Mouse (Mus musculus) cerebellum, adult (tissue): ENCODE results near the gene Papln.

Experiments used
- ATAC-seq: cut with Nextera tagmentation; 2 replicates; pipeline ENCODE4 v1.9.2; 2017; ENCODE audit warnings: mild to moderate bottlenecking, moderate library complexity, mixed read lengths; ENCODE audit not compliant: insufficient number of reproducible peaks, low FRiP score, low TSS enrichment

The Papln gene

GRCm38 (mm10) chr12:83763311-83764043, at the start of gene Papln:
Gene Papln, plus strand, starts transcription at chr12:83763634.
- ATAC-seq: no peak

- peak; percentile 40; the same call in 1 of the 2 replicates for ATAC-seq
Observed at GRCm38 (mm10) chr12:83713749-83714148, 49.7 kb upstream of the Papln start.

GRCm38 (mm10) chr12:83716416-83717184, 46.8 kb upstream of the Papln start:
- ATAC-seq: no peak

GRCm38 (mm10) chr12:83719431-83719830, 44.0 kb upstream of the Papln start:
- ATAC-seq: no peak

- ATAC-seq: no peak
Observed at GRCm38 (mm10) chr12:83721281-83721680, 42.2 kb upstream of the Papln start.

- no peak for ATAC-seq
Observed at GRCm38 (mm10) chr12:83723037-83723436, 40.4 kb upstream of the Papln start.

GRCm38 (mm10) chr12:83726510-83727308, 36.7 kb upstream of the Papln start:
- ATAC-seq: no peak

- no peak for ATAC-seq
Observed at GRCm38 (mm10) chr12:83732225-83732624, 31.2 kb upstream of the Papln start.

GRCm38 (mm10) chr12:83734047-83734446, 29.4 kb upstream of the Papln start:
- ATAC-seq: no peak

- no peak for ATAC-seq
Observed at GRCm38 (mm10) chr12:83736236-83736635, 27.2 kb upstream of the Papln start.

GRCm38 (mm10) chr12:83738651-83739050, 24.8 kb upstream of the Papln start:
- ATAC-seq: no peak

GRCm38 (mm10) chr12:83741722-83742121, 21.7 kb upstream of the Papln start:
- no peak for ATAC-seq

- ATAC-seq: no peak
Observed at GRCm38 (mm10) chr12:83742834-83743233, 20.6 kb upstream of the Papln start.

- no peak for ATAC-seq
Observed at GRCm38 (mm10) chr12:83743712-83744111, 19.7 kb upstream of the Papln start.

- ATAC-seq: no peak
Observed at GRCm38 (mm10) chr12:83749186-83749585, 14.2 kb upstream of the Papln start.

- ATAC-seq: no peak
Observed at GRCm38 (mm10) chr12:83752495-83752894, 10.9 kb upstream of the Papln start.

GRCm38 (mm10) chr12:83758735-83759134, 4.7 kb upstream of the Papln start:
- no peak for ATAC-seq

GRCm38 (mm10) chr12:83760201-83760600, 3.2 kb upstream of the Papln start:
- no peak for ATAC-seq

GRCm38 (mm10) chr12:83762706-83763105, 728 bp upstream of the Papln start:
- ATAC-seq: no peak

GRCm38 (mm10) chr12:83764044-83764365, 571 bp downstream of the Papln start:
- no peak for ATAC-seq

- ATAC-seq: no peak
Observed at GRCm38 (mm10) chr12:83764519-83764918, 1.1 kb downstream of the Papln start.
